Mouse (Mus musculus) T-helper 2 cell (primary cell): Measurements from ENCODE around the gene Slc41a3.
"Not testable (repeated sequence)": the region's sequence is repeated elsewhere in the genome, so short reads cannot be mapped to it uniquely, and the experiment has no call there.

Experiments used
- in situ Hi-C: fragments of 300-600 bp; cut with MboI, MseI; formaldehyde crosslinking; loops from one replicate; pipeline ENCODE4 v1.15.1; 2025; ENCODE audit warnings: high pct_unique_total_duplicates

The Slc41a3 gene

GRCm38 (mm10) chr6:90624184-90624583 lies 19.7 kb downstream of the Slc41a3 start:
- in situ Hi-C loops, result no loop called here

- in situ Hi-C loops, result no loop called here
Observed at GRCm38 (mm10) chr6:90624733-90625132, 20.2 kb downstream of the Slc41a3 start.

GRCm38 (mm10) chr6:90625207-90625994 lies 20.9 kb downstream of the Slc41a3 start:
- in situ Hi-C loops, result no loop called here

GRCm38 (mm10) chr6:90627556-90627955 lies 23.0 kb downstream of the Slc41a3 start:
- in situ Hi-C loops, result no loop called here

- in situ Hi-C loops, result no loop called here
Observed at GRCm38 (mm10) chr6:90629506-90629905, 25.0 kb downstream of the Slc41a3 start.

- in situ Hi-C loops, result no loop called here
Observed at GRCm38 (mm10) chr6:90630427-90630826, 25.9 kb downstream of the Slc41a3 start.

- in situ Hi-C loops, result not testable (repeated sequence)
Observed at GRCm38 (mm10) chr6:90632526-90632925, 28.0 kb downstream of the Slc41a3 start.

- in situ Hi-C loops, result no loop called here
Observed at GRCm38 (mm10) chr6:90635081-90635480, 30.6 kb downstream of the Slc41a3 start.

GRCm38 (mm10) chr6:90635611-90636010 lies 31.1 kb downstream of the Slc41a3 start:
- in situ Hi-C loops, result no loop called here

GRCm38 (mm10) chr6:90643057-90643456 lies 38.5 kb downstream of the Slc41a3 start:
- in situ Hi-C loops, result no loop called here

- in situ Hi-C loops, result no loop called here
Observed at GRCm38 (mm10) chr6:90644965-90645364, 40.4 kb downstream of the Slc41a3 start.

- in situ Hi-C loops, result no loop called here
Observed at GRCm38 (mm10) chr6:90648391-90648790, 43.9 kb downstream of the Slc41a3 start.

GRCm38 (mm10) chr6:90649279-90649678 lies 44.8 kb downstream of the Slc41a3 start:
- in situ Hi-C loops, result no loop called here

GRCm38 (mm10) chr6:90650634-90651033 lies 46.1 kb downstream of the Slc41a3 start:
- in situ Hi-C loops, result loop anchor here (10.0 kb wide), 1 partner anchor 1366 kb away; no protein-coding TSS in a partner anchor

- in situ Hi-C loops, result loop anchor here (10.0 kb wide), 1 partner anchor 1369 kb away; no protein-coding TSS in a partner anchor
Observed at GRCm38 (mm10) chr6:90653736-90654135, 49.2 kb downstream of the Slc41a3 start.

GRCm38 (mm10) chr6:90656344-90656850 lies 51.9 kb downstream of the Slc41a3 start:
- in situ Hi-C loops, result loop anchor here (5.0 to 10.0 kb wide), 2 partner anchors 71 to 1372 kb away; no protein-coding TSS in a partner anchor

GRCm38 (mm10) chr6:90659913-90660312 lies 55.4 kb downstream of the Slc41a3 start:
- in situ Hi-C loops, result loop anchor here (5.0 to 10.0 kb wide), 2 partner anchors 67 to 1375 kb away; no protein-coding TSS in a partner anchor

GRCm38 (mm10) chr6:90660398-90661028 lies 56.0 kb downstream of the Slc41a3 start:
- in situ Hi-C loops, result no loop called here

GRCm38 (mm10) chr6:90661029-90661399 lies 56.5 kb downstream of the Slc41a3 start:
- in situ Hi-C loops, result no loop called here

GRCm38 (mm10) chr6:90662148-90662547 lies 57.6 kb downstream of the Slc41a3 start:
- in situ Hi-C loops, result no loop called here

GRCm38 (mm10) chr6:90663736-90664135 lies 59.2 kb downstream of the Slc41a3 start:
- in situ Hi-C loops, result no loop called here

GRCm38 (mm10) chr6:90668693-90669092 lies 64.2 kb downstream of the Slc41a3 start:
- in situ Hi-C loops, result no loop called here

- in situ Hi-C loops, result no loop called here
Observed at GRCm38 (mm10) chr6:90678759-90679158, 74.2 kb downstream of the Slc41a3 start.
